Mouse (Mus musculus): ENCODE results near the gene 1110002E22Rik. TPM values are rescaled to one million over a fixed set of nuclear protein-coding genes. Genes with fewer than 3 reads are reported as not detected.

Gene 1110002E22Rik
- polyA plus RNA-seq, 1 experiment from 2014 or later: 0.08 TPM

DNA sequence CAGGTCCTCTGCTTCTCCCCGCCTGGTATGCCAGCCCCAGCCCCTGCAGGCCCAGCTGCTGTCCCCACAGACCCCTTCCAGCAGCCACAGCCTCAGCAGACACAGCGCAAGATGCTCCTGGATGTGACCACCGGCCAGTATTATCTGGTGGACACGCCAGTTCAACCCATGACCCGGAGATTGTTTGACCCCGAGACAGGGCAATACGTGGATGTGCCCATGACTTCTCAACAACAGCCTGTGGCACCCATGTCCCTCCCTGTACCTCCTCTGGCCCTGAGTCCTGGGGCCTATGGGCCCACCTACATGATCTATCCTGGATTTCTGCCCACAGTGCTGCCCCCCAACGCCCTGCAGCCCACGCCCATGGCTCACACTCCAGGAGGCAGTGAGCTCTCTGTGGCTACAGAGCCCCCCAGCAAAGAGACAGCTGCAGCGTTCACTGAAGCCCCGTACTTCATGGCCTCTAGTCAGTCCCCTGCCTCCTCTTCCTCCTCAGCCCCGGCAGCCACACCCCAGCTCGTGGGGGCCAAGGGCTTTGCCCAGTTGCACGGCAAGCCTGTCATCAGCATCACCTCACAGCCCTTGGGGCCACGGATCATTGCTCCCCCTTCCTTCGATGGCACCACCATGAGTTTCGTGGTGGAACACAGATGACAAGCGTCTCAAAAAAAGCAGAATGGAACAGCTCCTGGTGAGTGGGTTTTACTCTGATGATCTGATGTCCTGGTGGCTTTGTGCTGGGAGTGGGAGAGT is 5.1 kb downstream of the 1110002E22Rik start:
- H3K27me3 ChIP-seq (ENCODE audit: control insufficient read depth, insufficient read depth, low read depth, low read length): no peaks in the 10 kb centered on the region
- no peaks in the 10 kb centered on the region for H3K36me3 ChIP-seq (ENCODE audit: control insufficient read depth, insufficient read depth, low read length)
- no peak overlapping the region for H3K4me3 ChIP-seq (ENCODE audit: low read depth, low read length)
- ATAC-seq: no peak
- H3K9ac ChIP-seq (ENCODE audit: low read depth, low read length): no peak overlapping the region
- H3K4me1 ChIP-seq (ENCODE audit: control insufficient read depth, insufficient read depth, low read length): peaks cover 2% of the 10 kb centered on the region; the same call in 1 of the 2 replicates
- no peaks in the 10 kb centered on the region for H3K9me3 ChIP-seq (replicated peaks; ENCODE audit: control insufficient read depth, low read length, poor library complexity, severe bottlenecking)
- no peak overlapping the region for H3K27ac ChIP-seq (ENCODE audit: low read length)
- WGBS: 66% methylated on average over 18 of the region's 18 CpGs
- H3K4me2 ChIP-seq (ENCODE audit: low read length): no peak overlapping the region

GRCm38 (mm10) chr3:138071004-138071403 is 6.2 kb downstream of the 1110002E22Rik start:
- no peaks in the 10 kb centered on the region for H3K36me3 ChIP-seq (ENCODE audit: control insufficient read depth, insufficient read depth, low read length)
- no peak overlapping the region for H3K9ac ChIP-seq (ENCODE audit: low read depth, low read length)
- no peak overlapping the region for H3K27ac ChIP-seq (ENCODE audit: low read length)
- H3K4me1 ChIP-seq (ENCODE audit: control insufficient read depth, insufficient read depth, low read length): peaks cover 2% of the 10 kb centered on the region; the same call in 1 of the 2 replicates
- no peaks in the 10 kb centered on the region for H3K9me3 ChIP-seq (replicated peaks; ENCODE audit: control insufficient read depth, low read length, poor library complexity, severe bottlenecking)
- WGBS: 13% methylated on average over 1 of the region's 1 CpGs
- H3K27me3 ChIP-seq (ENCODE audit: control insufficient read depth, insufficient read depth, low read depth, low read length): no peaks in the 10 kb centered on the region
- no peak for ATAC-seq
- no peak overlapping the region for H3K4me2 ChIP-seq (ENCODE audit: low read length)
- H3K4me3 ChIP-seq (ENCODE audit: low read depth, low read length): no peak overlapping the region

DNA sequence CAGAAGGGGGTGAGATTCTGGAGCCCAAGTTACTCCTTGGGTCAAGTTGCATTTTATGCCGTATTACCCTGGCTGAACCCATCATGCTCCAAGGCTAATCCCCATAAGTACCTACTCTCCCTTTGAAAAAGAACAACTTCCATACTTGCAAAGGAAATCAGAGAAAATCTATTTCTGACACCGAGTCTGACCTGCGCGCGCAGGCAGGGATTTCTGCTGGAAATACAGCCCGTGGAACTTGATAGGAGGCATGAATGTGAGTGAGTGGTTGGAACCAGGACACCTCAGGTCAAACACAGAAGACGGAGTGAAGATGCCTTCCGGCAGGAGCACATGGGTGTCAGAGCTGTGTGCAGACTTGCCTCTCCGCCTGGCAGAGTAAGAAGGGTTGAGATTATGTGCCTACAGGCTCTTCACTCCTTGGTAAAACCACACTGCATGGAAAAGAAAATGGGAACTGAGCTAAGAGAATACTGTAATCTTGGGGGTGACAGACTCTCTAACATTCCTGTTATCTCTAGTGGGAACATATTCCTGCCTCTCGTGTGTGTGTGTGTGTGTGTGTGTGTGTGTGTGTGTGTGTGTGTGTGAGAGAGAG is 6.7 kb downstream of the 1110002E22Rik start:
- no peaks in the 10 kb centered on the region for H3K27me3 ChIP-seq (ENCODE audit: control insufficient read depth, insufficient read depth, low read depth, low read length)
- no peak overlapping the region for H3K9ac ChIP-seq (ENCODE audit: low read depth, low read length)
- H3K27ac ChIP-seq (ENCODE audit: low read length): no peak overlapping the region
- no peak for ATAC-seq
- 80% methylated on average over 10 of the region's 10 CpGs for WGBS
- no peaks in the 10 kb centered on the region; the same call in 1 of the 2 replicates for H3K4me1 ChIP-seq (ENCODE audit: control insufficient read depth, insufficient read depth, low read length)
- H3K9me3 ChIP-seq (replicated peaks; ENCODE audit: control insufficient read depth, low read length, poor library complexity, severe bottlenecking): no peaks in the 10 kb centered on the region
- no peak overlapping the region for H3K4me2 ChIP-seq (ENCODE audit: low read length)
- H3K4me3 ChIP-seq (ENCODE audit: low read depth, low read length): no peak overlapping the region
- no peaks in the 10 kb centered on the region for H3K36me3 ChIP-seq (ENCODE audit: control insufficient read depth, insufficient read depth, low read length)

- WGBS: 95% methylated on average over 1 of the region's 1 CpGs
- peak; percentile 37; the same call in 1 of the 2 replicates for ATAC-seq
- Histone ChIP-seq H3K9me3 (replicated peaks; ENCODE audit: control insufficient read depth, low read length, poor library complexity, severe bottlenecking) (no peaks in the 10 kb centered on the region), H3K27me3 (ENCODE audit: control insufficient read depth, insufficient read depth, low read depth, low read length) (no peaks in the 10 kb centered on the region), H3K36me3 (ENCODE audit: control insufficient read depth, insufficient read depth, low read length) (no peaks in the 10 kb centered on the region), H3K4me3 (ENCODE audit: low read depth, low read length) (no peak overlapping the region), H3K4me2 (ENCODE audit: low read length) (no peak overlapping the region), H3K27ac (ENCODE audit: low read length) (no peak overlapping the region), H3K9ac (ENCODE audit: low read depth, low read length) (no peak overlapping the region), H3K4me1 (ENCODE audit: control insufficient read depth, insufficient read depth, low read length) (no peaks in the 10 kb centered on the region)
Observed at GRCm38 (mm10) chr3:138074214-138074613, 9.4 kb downstream of the 1110002E22Rik start.

GRCm38 (mm10) chr3:138075209-138075608 is 10.4 kb downstream of the 1110002E22Rik start:
- no peaks in the 10 kb centered on the region for H3K9me3 ChIP-seq (replicated peaks; ENCODE audit: control insufficient read depth, low read length, poor library complexity, severe bottlenecking)
- H3K4me2 ChIP-seq (ENCODE audit: low read length): no peak overlapping the region
- no peak overlapping the region for H3K4me3 ChIP-seq (ENCODE audit: low read depth, low read length)
- no peaks in the 10 kb centered on the region for H3K4me1 ChIP-seq (ENCODE audit: control insufficient read depth, insufficient read depth, low read length)
- ATAC-seq: peak; percentile 70
- no peaks in the 10 kb centered on the region for H3K27me3 ChIP-seq (ENCODE audit: control insufficient read depth, insufficient read depth, low read depth, low read length)
- H3K36me3 ChIP-seq (ENCODE audit: control insufficient read depth, insufficient read depth, low read length): no peaks in the 10 kb centered on the region
- no peak overlapping the region for H3K27ac ChIP-seq (ENCODE audit: low read length)
- WGBS: 50% methylated on average over 8 of the region's 8 CpGs
- no peak overlapping the region for H3K9ac ChIP-seq (ENCODE audit: low read depth, low read length)

DNA sequence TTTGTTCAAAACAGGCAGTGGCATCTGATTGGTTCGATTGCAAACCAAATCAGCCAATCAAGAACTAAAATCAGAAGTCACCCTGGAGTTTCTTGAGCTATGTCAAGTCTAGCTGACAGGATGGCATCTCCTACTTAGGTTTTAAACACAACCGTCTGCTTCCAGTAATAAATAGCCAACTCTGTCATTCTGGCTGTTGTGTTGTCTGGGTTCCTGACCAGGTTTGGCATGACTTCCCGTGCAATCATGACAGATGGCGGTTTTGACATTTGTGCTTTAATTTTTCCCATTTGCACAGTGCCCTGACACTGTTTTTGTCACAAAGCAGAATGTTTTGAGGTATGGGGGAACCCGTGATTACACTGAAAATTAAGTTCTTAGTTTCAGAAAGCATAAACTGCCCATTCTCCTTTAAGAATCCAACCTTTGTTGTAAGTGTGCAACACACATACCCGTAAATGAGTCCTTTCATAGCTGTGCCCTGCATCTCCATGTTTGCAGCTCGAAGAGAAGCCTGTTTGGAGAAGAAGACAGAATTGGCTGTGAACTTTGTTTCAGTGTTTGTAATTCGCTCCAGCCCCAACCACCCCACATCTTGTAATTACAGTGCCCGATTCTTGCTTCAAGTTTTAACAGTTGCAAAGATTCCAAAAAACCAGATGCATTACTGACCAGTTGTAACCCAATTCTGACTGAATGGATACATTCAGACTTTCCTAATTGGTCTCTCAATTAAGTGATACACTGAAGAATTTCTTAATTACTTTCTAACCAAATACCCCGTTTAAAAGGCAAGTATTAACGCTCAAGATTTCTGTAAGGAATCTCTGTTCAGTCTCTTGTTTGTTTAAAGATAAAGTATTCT is 12.9 kb downstream of the 1110002E22Rik start:
- Histone ChIP-seq H3K36me3 (ENCODE audit: control insufficient read depth, insufficient read depth, low read length) (no peaks in the 10 kb centered on the region), H3K4me1 (ENCODE audit: control insufficient read depth, insufficient read depth, low read length) (no peaks in the 10 kb centered on the region), H3K27ac (ENCODE audit: low read length) (no peak overlapping the region), H3K9ac (ENCODE audit: low read depth, low read length) (no peak overlapping the region), H3K27me3 (ENCODE audit: control insufficient read depth, insufficient read depth, low read depth, low read length) (no peaks in the 10 kb centered on the region), H3K4me3 (ENCODE audit: low read depth, low read length) (no peak overlapping the region), H3K4me2 (ENCODE audit: low read length) (no peak overlapping the region), H3K9me3 (replicated peaks; ENCODE audit: control insufficient read depth, low read length, poor library complexity, severe bottlenecking) (no peaks in the 10 kb centered on the region)
- WGBS: 85% methylated on average over 11 of the region's 11 CpGs
- no peak for ATAC-seq

DNA sequence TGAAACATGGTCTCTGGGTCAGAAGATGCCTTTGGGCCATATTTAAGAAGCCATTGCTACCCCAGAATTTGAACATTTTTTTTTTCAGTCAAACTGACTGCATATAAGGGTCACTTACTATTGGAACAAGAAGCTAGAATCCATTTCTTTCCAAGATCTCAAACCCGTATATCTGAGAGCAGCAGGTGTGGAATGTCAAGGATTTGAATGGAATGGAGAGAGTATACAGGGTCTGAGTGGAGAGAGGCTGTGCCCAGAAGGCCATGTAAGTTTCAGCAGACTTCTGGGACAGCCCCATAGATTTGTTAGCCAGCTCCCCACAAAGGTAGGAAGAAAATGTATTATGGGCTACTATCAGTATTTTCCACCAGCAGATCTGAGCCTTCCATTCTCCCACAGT is 13.8 kb downstream of the 1110002E22Rik start:
- no peak overlapping the region for H3K9ac ChIP-seq (ENCODE audit: low read depth, low read length)
- no peaks in the 10 kb centered on the region for H3K9me3 ChIP-seq (replicated peaks; ENCODE audit: control insufficient read depth, low read length, poor library complexity, severe bottlenecking)
- no peak overlapping the region for H3K4me3 ChIP-seq (ENCODE audit: low read depth, low read length)
- no peaks in the 10 kb centered on the region for H3K4me1 ChIP-seq (ENCODE audit: control insufficient read depth, insufficient read depth, low read length)
- no peaks in the 10 kb centered on the region for H3K36me3 ChIP-seq (ENCODE audit: control insufficient read depth, insufficient read depth, low read length)
- no peak overlapping the region for H3K27ac ChIP-seq (ENCODE audit: low read length)
- 88% methylated on average over 1 of the region's 1 CpGs for WGBS
- no peak overlapping the region for H3K4me2 ChIP-seq (ENCODE audit: low read length)
- H3K27me3 ChIP-seq (ENCODE audit: control insufficient read depth, insufficient read depth, low read depth, low read length): no peaks in the 10 kb centered on the region
- ATAC-seq: no peak

- Histone ChIP-seq H3K9ac (ENCODE audit: low read depth, low read length) (no peak overlapping the region), H3K4me2 (ENCODE audit: low read length) (no peak overlapping the region), H3K27ac (ENCODE audit: low read length) (no peak overlapping the region), H3K36me3 (ENCODE audit: control insufficient read depth, insufficient read depth, low read length) (no peaks in the 10 kb centered on the region), H3K9me3 (replicated peaks; ENCODE audit: control insufficient read depth, low read length, poor library complexity, severe bottlenecking) (no peaks in the 10 kb centered on the region), H3K4me1 (ENCODE audit: control insufficient read depth, insufficient read depth, low read length) (no peaks in the 10 kb centered on the region), H3K27me3 (ENCODE audit: control insufficient read depth, insufficient read depth, low read depth, low read length) (no peaks in the 10 kb centered on the region), H3K4me3 (ENCODE audit: low read depth, low read length) (no peak overlapping the region)
- no peak for ATAC-seq
- 82% methylated on average over 1 of the region's 1 CpGs for WGBS
Observed at GRCm38 (mm10) chr3:138083073-138083637, 18.3 kb downstream of the 1110002E22Rik start.
